Mouse (Mus musculus) brown adipose tissue, adult 24 weeks (tissue): ENCODE data around the gene Thra. TPM values are rescaled to one million over a fixed set of nuclear protein-coding genes. Genes with fewer than 3 reads are reported as not detected.

ENCODE experiments used
- H3K27ac ChIP-seq: fragments of 200-500 bp; replicated peaks from 2 replicates; pipeline ENCODE4 v1.5.1; 2012; ENCODE audit warnings: low read depth, mild to moderate bottlenecking, low read length
- H3K4me1 ChIP-seq: fragments of 200-500 bp; 2 replicates; pipeline ENCODE4 v1.6.1; 2012; ENCODE audit warnings: low read length, mixed read lengths; ENCODE audit not compliant: control insufficient read depth, insufficient read depth, insufficient read length
- H3K4me3 ChIP-seq: fragments of 200-500 bp; 2 replicates; pipeline ENCODE4 v1.5.1; 2012; ENCODE audit warnings: low read depth, mild to moderate bottlenecking, low read length, moderate library complexity; ENCODE audit not compliant: insufficient read depth
- polyA plus RNA-seq: library from polyadenylated mRNA; stranded (reverse); fragments of >200 nt; gene quantifications from 2 replicates; pipeline ENCODE4 v1.2.4, GENCODE M21; 2012; ENCODE audit not compliant: missing spikeins, insufficient read depth, insufficient read length

Gene Thra
- polyA plus RNA-seq, 1 experiment: 82.3 TPM

- Histone ChIP-seq H3K4me3 (peak overlapping the region; percentile 40), H3K27ac (peak overlapping the region; percentile 62), H3K4me1 (peaks cover 68% of the 10 kb centered on the region)
Measured at GRCm38 (mm10) chr11:98746855-98747693, 6.6 kb downstream of the Thra start.

DNA sequence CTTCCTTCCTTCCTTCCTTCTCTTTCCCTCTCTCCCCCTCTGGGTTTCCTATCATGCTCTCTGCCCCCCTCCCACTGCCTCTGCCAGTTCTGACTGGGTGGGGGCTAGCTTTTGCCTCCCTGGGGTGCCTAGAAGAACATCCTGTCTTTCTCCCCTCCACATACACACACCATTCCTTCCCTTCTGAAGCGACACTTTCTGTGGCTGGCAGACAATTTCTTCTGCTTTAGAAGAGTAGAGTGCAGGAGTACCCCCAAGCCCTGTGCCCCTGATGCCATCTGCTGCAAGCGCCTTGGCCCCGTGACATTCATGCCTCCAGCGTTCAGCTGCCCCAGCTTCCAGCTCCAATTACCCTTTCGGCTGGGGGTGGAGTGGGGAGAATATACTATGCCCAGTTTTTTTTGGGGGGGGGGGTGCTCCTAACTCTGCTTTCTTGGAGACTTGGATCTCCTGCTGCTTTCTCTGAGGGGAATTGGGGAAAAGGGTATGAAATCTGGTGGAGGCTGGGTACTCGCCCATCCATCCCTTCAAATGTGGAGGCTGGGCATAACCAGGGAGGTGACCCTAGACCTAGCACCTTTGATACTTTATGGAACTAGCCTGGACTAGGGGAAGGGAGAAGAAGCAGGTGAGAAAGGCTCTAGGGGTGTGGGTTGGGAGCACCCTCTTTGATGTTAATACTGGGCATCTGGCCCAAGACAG, 7.5 kb downstream of the Thra start:
- Histone ChIP-seq H3K4me1 (peaks cover 76% of the 10 kb centered on the region), H3K4me3 (peak overlapping the region; percentile 29)

GRCm38 (mm10) chr11:98748506-98749416, 8.3 kb downstream of the Thra start:
- Histone ChIP-seq H3K4me3 (no peak overlapping the region), H3K4me1 (peaks cover 79% of the 10 kb centered on the region), H3K27ac (0 out of 2 replicates have a peak overlapping the region, but pooled peaks have one; percentile 17)

More for the DNA sequence above, 7.5 kb downstream of the Thra start:
- peak overlapping the region; percentile 63 for H3K27ac ChIP-seq

GRCm38 (mm10) chr11:98749716-98750115, 9.3 kb downstream of the Thra start:
- Histone ChIP-seq H3K4me3 (no peak overlapping the region), H3K4me1 (peaks cover 79% of the 10 kb centered on the region), H3K27ac (peak overlapping the region; percentile 34; the same call in 1 of the 2 replicates)

DNA sequence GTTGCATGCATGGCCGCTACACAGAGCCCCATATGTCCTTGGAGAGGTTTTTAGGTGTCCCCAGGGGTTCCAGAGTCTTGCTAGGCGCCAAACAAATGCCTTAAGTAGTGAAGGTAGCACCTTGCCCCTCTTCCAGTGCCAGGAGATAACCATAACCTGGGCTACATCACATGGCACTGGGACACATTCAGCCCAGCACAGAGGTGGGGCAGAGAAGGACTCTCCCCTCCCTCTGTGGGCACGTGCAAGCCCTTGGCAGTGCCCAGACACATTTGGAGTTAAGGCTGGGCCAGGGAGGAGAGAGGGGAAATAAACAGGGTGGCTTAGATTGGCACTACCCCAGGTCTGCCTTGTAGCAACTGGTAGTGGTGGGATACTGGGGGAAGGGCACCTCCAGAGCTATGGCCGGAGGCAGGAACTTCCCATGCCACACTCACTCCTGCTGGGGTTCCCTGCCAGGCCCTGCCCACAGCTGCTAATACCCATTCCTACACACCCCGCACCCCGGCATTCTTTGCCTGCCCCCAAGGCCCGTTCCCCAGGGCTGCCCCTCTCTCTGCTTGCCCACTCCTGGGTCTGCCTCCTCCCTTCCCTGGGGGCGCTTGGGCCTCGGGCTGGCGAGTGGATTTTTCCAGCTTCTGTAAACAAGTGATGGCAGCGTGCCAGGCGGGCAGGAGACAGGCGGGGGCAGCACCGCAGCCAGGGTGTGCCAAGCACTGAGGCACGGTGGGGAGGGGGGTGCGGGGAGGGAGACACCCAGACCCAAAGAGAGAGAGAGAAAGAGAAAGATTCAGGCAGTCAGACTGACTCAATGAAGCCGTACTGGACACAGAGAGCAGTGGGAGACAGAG, 10.1 kb downstream of the Thra start:
- Histone ChIP-seq H3K4me1 (peaks cover 74% of the 10 kb centered on the region), H3K27ac (peak overlapping the region; percentile 34; the same call in 1 of the 2 replicates), H3K4me3 (peak overlapping the region; percentile 8)

- Histone ChIP-seq H3K4me1 (peaks cover 66% of the 10 kb centered on the region), H3K4me3 (no peak overlapping the region), H3K27ac (peak overlapping the region; percentile 34; the same call in 1 of the 2 replicates)
Measured at GRCm38 (mm10) chr11:98751221-98751782, 10.9 kb downstream of the Thra start.

- peak overlapping the region; percentile 46; the same call in 1 of the 2 replicates for H3K27ac ChIP-seq
- no peak overlapping the region for H3K4me3 ChIP-seq
- H3K4me1 ChIP-seq: peaks cover 55% of the 10 kb centered on the region
Measured at GRCm38 (mm10) chr11:98752562-98753140, 12.2 kb downstream of the Thra start.

DNA sequence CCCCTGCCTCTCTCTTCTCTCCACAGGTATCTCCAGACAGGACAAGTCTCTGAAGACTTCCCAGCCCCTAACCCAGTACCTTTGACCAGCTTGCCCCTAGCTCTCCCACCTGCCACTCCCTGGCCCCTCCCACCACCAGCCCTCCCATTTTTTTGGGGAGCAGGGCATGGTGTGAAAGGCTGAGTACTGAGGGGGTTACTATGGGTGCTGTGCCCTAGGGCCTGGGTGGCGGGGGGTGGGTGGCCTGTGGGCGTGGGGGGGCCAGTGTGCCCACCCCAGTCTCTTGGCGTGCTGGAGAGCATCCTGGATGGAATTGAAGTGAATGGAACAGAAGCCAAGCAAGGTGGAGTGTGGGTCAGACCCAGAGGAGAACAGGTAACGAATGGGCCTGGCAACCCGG, 12.8 kb downstream of the Thra start:
- Histone ChIP-seq H3K4me1 (peaks cover 49% of the 10 kb centered on the region), H3K27ac (peak overlapping the region; percentile 74), H3K4me3 (no peak overlapping the region)

- peaks cover 40% of the 10 kb centered on the region for H3K4me1 ChIP-seq
- H3K27ac ChIP-seq: peak overlapping the region; percentile 74
- H3K4me3 ChIP-seq: no peak overlapping the region
Measured at GRCm38 (mm10) chr11:98754151-98754620, 13.7 kb downstream of the Thra start.

GRCm38 (mm10) chr11:98754621-98755181, 14.3 kb downstream of the Thra start:
- peak overlapping the region; percentile 74 for H3K27ac ChIP-seq
- peaks cover 36% of the 10 kb centered on the region for H3K4me1 ChIP-seq
- no peak overlapping the region for H3K4me3 ChIP-seq

- H3K4me1 ChIP-seq: peaks cover 26% of the 10 kb centered on the region
Measured at GRCm38 (mm10) chr11:98755726-98756380, 15.4 kb downstream of the Thra start.

DNA sequence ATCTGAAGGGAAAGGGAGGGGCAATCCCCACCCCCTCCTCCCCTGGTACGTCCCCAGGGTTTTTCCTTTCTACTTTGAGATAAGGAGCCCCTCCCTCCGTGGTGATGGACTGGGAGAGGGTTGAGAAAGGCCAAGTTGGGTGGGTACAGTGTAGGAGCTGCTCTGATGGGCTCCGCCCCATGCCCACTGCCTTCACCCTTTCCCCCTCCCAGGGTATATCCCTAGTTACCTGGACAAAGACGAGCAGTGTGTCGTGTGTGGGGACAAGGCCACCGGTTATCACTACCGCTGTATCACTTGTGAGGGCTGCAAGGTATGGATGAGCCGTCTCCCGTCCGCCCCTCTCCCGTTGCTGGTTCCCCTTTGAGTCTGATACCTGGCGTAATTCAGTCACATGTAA, 16.3 kb downstream of the Thra start:
- Histone ChIP-seq H3K27ac (no peak overlapping the region), H3K4me3 (no peak overlapping the region)

More at GRCm38 (mm10) chr11:98755726-98756380, 15.4 kb downstream of the Thra start:
- peak overlapping the region; percentile 49 for H3K27ac ChIP-seq
- H3K4me3 ChIP-seq: no peak overlapping the region

DNA sequence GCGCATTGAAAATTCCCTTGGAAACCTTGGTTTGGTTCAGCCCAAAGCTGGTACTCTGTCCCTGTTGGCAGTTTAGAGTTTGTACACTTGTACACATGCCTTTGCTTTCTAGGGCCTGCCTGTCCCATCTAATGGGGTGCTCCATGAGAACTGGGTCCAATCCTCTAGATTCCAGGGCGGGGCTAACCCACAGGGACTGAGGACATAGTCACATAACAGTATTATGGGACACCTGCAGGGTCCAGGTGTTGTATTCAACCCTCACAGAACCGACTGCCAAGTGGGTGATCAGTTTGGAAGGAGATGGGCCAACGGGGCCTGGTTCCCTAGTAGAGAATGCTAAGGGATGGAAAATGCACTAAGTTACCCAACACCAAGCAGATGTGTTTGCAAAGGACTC, 21.5 kb downstream of the Thra start:
- H3K4me1 ChIP-seq: peaks cover 13% of the 10 kb centered on the region
- H3K4me3 ChIP-seq: no peak overlapping the region
- no peak overlapping the region for H3K27ac ChIP-seq

More for the DNA sequence above, 16.3 kb downstream of the Thra start:
- peaks cover 20% of the 10 kb centered on the region for H3K4me1 ChIP-seq
